Mouse (Mus musculus) cerebellum, adult 2 months (tissue): ENCODE measurements around the gene Olfr111.

Source experiments
- CTCF ChIP-seq: fragments of 200-500 bp; IDR thresholded peaks from 2 replicates; pipeline ENCODE4 v1.5.1; 2011; ENCODE audit warnings: low read depth, mild to moderate bottlenecking, control low read depth, low read length, moderate library complexity, borderline replicate concordance; ENCODE audit not compliant: insufficient read depth
- POLR2A ChIP-seq: fragments of 200-500 bp; IDR thresholded peaks from 2 replicates; pipeline ENCODE4 v1.6.1; 2011; ENCODE audit warnings: low read length, control low read depth, borderline replicate concordance; ENCODE audit not compliant: insufficient read depth

- no peak for TF ChIP-seq CTCF
- TF ChIP-seq POLR2A, result no peak
Measured at GRCm38 (mm10) chr17:37507730-37508129, at the start of gene Olfr111.
